ENCODE assay signal across 23 mouse cellular contexts in genomic region chr6:82116176-82116575, GRCm38 (mm10).
DNase-seq lines count a peak whose midpoint lies in the region; ATAC-seq and TF ChIP-seq lines count a peak whose summit lies in the region.
"Had no signal": no experiment of that assay in that cellular context is flagged by ENCODE, and none has a peak within 500 bp of the region (broad histone marks: within the 10 kb centered on the region; RNA-seq: fewer than 3 reads in every experiment).

No protein-coding gene starts in this region.

- no peak for TF ChIP-seq CTCF in lung, embryonic 14.5 days (IDR thresholded peaks at IDR 0.05; ENCODE audit: low read depth)
- no peak for TF ChIP-seq CTCF in lung, postnatal 0 days (IDR thresholded peaks at IDR 0.05)

- whole genome bisulfite sequencing in heart, embryonic 12.5 days: 5% methylated on average over 3 of the region's 3 CpGs
- 9% methylated on average over 3 of the region's 3 CpGs for WGBS in heart, embryonic 11.5 days (ENCODE audit: insufficient replicate concordance)
- WGBS in lung, embryonic 14.5 days: 51% methylated on average over 3 of the region's 3 CpGs
- 50% methylated on average over 3 of the region's 3 CpGs for WGBS in lung, postnatal 0 days
- 49% methylated on average over 3 of the region's 3 CpGs for WGBS in embryonic facial prominence, embryonic 13.5 days

- no peaks in the 10 kb centered on the region for H3K36me3 ChIP-seq in heart, embryonic 12.5 days
- no peaks in the 10 kb centered on the region for H3K36me3 ChIP-seq in heart, embryonic 11.5 days (ENCODE audit: control insufficient read depth, insufficient read depth, low read length)
- no peaks in the 10 kb centered on the region for H3K36me3 ChIP-seq in lung, embryonic 14.5 days (ENCODE audit: insufficient read depth)
- no peaks in the 10 kb centered on the region for H3K36me3 ChIP-seq in lung, postnatal 0 days (ENCODE audit: insufficient read depth, low read length)
- H3K36me3 ChIP-seq in embryonic facial prominence, embryonic 13.5 days: no peaks in the 10 kb centered on the region
- H3K36me3 ChIP-seq: forebrain, embryonic 10.5 days; heart, embryonic 13.5 days; hindbrain, embryonic 10.5 days; hindbrain, embryonic 13.5 days; intestine, embryonic 15.5 days had no signal

- H3K4me1 ChIP-seq in heart, embryonic 12.5 days (replicated peaks): peaks cover 22% of the 10 kb centered on the region
- H3K4me1 ChIP-seq in heart, embryonic 11.5 days (ENCODE audit: control insufficient read depth, insufficient read depth, low read length): peaks cover 6% of the 10 kb centered on the region; the same call in 1 of the 2 replicates
- peaks cover 15% of the 10 kb centered on the region; the same call in 1 of the 2 replicates for H3K4me1 ChIP-seq in lung, embryonic 14.5 days (ENCODE audit: insufficient read depth)
- H3K4me1 ChIP-seq in lung, postnatal 0 days (ENCODE audit: insufficient read depth, low read depth, low read length): no peaks in the 10 kb centered on the region; the same call in 1 of the 2 replicates
- H3K4me1 ChIP-seq in embryonic facial prominence, embryonic 13.5 days: peaks cover 40% of the 10 kb centered on the region
- H3K4me1 ChIP-seq: forebrain, embryonic 13.5 days; hindbrain, embryonic 13.5 days; intestine, embryonic 15.5 days had no signal

- H3K9ac ChIP-seq in heart, embryonic 12.5 days: no peak overlapping the region
- H3K9ac ChIP-seq in heart, embryonic 11.5 days (ENCODE audit: low read depth, low read length): no peak overlapping the region
- H3K9ac ChIP-seq in lung, embryonic 14.5 days: no peak overlapping the region
- H3K9ac ChIP-seq in lung, postnatal 0 days (replicated peaks; ENCODE audit: low read depth): no peak overlapping the region
- H3K9ac ChIP-seq in embryonic facial prominence, embryonic 13.5 days: no peak overlapping the region
- H3K9ac ChIP-seq: forebrain, embryonic 13.5 days; heart, embryonic 13.5 days; hindbrain, embryonic 13.5 days; intestine, embryonic 15.5 days had no signal

- H3K27me3 ChIP-seq in heart, embryonic 12.5 days (replicated peaks): peaks cover 17% of the 10 kb centered on the region
- H3K27me3 ChIP-seq in heart, embryonic 11.5 days (ENCODE audit: control insufficient read depth, insufficient read depth, low read length): peaks cover 2% of the 10 kb centered on the region
- H3K27me3 ChIP-seq in lung, embryonic 14.5 days (ENCODE audit: insufficient read depth, low read length): no peaks in the 10 kb centered on the region
- no peaks in the 10 kb centered on the region for H3K27me3 ChIP-seq in lung, postnatal 0 days (replicated peaks; ENCODE audit: insufficient read depth, low read length)
- no peaks in the 10 kb centered on the region for H3K27me3 ChIP-seq in embryonic facial prominence, embryonic 13.5 days
- H3K27me3 ChIP-seq: forebrain, embryonic 13.5 days; intestine, embryonic 15.5 days had no signal

- H3K4me2 ChIP-seq in heart, embryonic 12.5 days: no peak overlapping the region
- no peak overlapping the region for H3K4me2 ChIP-seq in heart, embryonic 11.5 days
- H3K4me2 ChIP-seq in lung, embryonic 14.5 days: no peak overlapping the region
- H3K4me2 ChIP-seq in lung, postnatal 0 days (replicated peaks; ENCODE audit: low read depth, low read length): no peak overlapping the region
- H3K4me2 ChIP-seq in embryonic facial prominence, embryonic 13.5 days: no peak overlapping the region
- H3K4me2 ChIP-seq: forebrain, embryonic 13.5 days; heart, embryonic 13.5 days; hindbrain, embryonic 13.5 days; intestine, embryonic 15.5 days had no signal

- TF ChIP-seq EP300 in lung, postnatal 0 days (IDR thresholded peaks at IDR 0.05): no peak

- ATAC-seq in heart, embryonic 12.5 days (ENCODE audit: insufficient number of reproducible peaks, low FRiP score): 0 out of 2 replicates have a peak, but pooled peaks have one; percentile 19
- ATAC-seq in heart, embryonic 11.5 days (replicated peaks; ENCODE audit: insufficient number of reproducible peaks, low FRiP score, low TSS enrichment): no peak
- no peak for ATAC-seq in lung, embryonic 14.5 days (ENCODE audit: insufficient read depth)
- no peak for ATAC-seq in lung, postnatal 0 days
- ATAC-seq in embryonic facial prominence, embryonic 13.5 days (ENCODE audit: insufficient number of reproducible peaks, insufficient read depth, low FRiP score, low TSS enrichment, low read depth): no peak
- ATAC-seq: activated CD4-positive, CD25-positive, alpha-beta regulatory T cell, adult 4 months; forebrain, embryonic 13.5 days; forebrain, embryonic 16.5 days; hindbrain, embryonic 16.5 days; intestine, embryonic 15.5 days had no signal

- H3K27ac ChIP-seq in heart, embryonic 12.5 days (ENCODE audit: poor library complexity, severe bottlenecking): no peak overlapping the region
- no peak overlapping the region for H3K27ac ChIP-seq in heart, embryonic 11.5 days (ENCODE audit: low read depth, low read length)
- peak overlapping the region; percentile 46; the same call in 1 of the 2 replicates for H3K27ac ChIP-seq in lung, embryonic 14.5 days (ENCODE audit: low read depth)
- no peak overlapping the region for H3K27ac ChIP-seq in lung, postnatal 0 days (ENCODE audit: low read length)
- peak overlapping the region; percentile 44 for H3K27ac ChIP-seq in embryonic facial prominence, embryonic 13.5 days
- H3K27ac ChIP-seq: forebrain, embryonic 10.5 days; forebrain, embryonic 13.5 days; heart, embryonic 13.5 days; hindbrain, embryonic 10.5 days; hindbrain, embryonic 13.5 days; intestine, embryonic 15.5 days had no signal

- no peaks in the 10 kb centered on the region for H3K9me3 ChIP-seq in heart, embryonic 12.5 days (replicated peaks)
- no peaks in the 10 kb centered on the region for H3K9me3 ChIP-seq in heart, embryonic 11.5 days (replicated peaks; ENCODE audit: control insufficient read depth, low read length)
- H3K9me3 ChIP-seq in lung, embryonic 14.5 days (ENCODE audit: low read depth, low read length): no peaks in the 10 kb centered on the region
- no peaks in the 10 kb centered on the region for H3K9me3 ChIP-seq in lung, postnatal 0 days (ENCODE audit: low read length)
- no peaks in the 10 kb centered on the region for H3K9me3 ChIP-seq in embryonic facial prominence, embryonic 13.5 days
- H3K9me3 ChIP-seq: forebrain, embryonic 10.5 days; forebrain, embryonic 13.5 days; heart, embryonic 13.5 days; hindbrain, embryonic 10.5 days; hindbrain, embryonic 13.5 days; intestine, embryonic 15.5 days had no signal

- no peak overlapping the region for H3K4me3 ChIP-seq in heart, embryonic 12.5 days
- H3K4me3 ChIP-seq in heart, embryonic 11.5 days (ENCODE audit: low read depth, low read length): no peak overlapping the region
- H3K4me3 ChIP-seq in lung, embryonic 14.5 days (ENCODE audit: low read depth, low read length): no peak overlapping the region
- H3K4me3 ChIP-seq in lung, postnatal 0 days (ENCODE audit: low read depth, low read length): no peak overlapping the region
- H3K4me3 ChIP-seq in embryonic facial prominence, embryonic 13.5 days: no peak overlapping the region
- H3K4me3 ChIP-seq: forebrain, embryonic 10.5 days; forebrain, embryonic 13.5 days; heart, embryonic 13.5 days; hindbrain, embryonic 10.5 days; hindbrain, embryonic 13.5 days; intestine, embryonic 15.5 days had no signal

- no peak for DNase-seq in lung, embryonic 14.5 days
- no peak for DNase-seq in lung, postnatal 0 days (ENCODE audit: low spot score)
- peak; percentile 52 for DNase-seq in 3T3-L1 (ENCODE audit: low read depth, low spot score)
- DNase-seq: adrenal gland, postnatal 10 days; adrenal gland, postnatal 36 days; cerebellum, adult 18-20 months; cerebellum, adult 9-10 months; cerebellum, postnatal 14 days; gastrocnemius, postnatal 10 days; gastrocnemius, postnatal 36 days; kidney, adult 11 months had no signal

Comparison
In these comparisons a context has a peak if more than half of its experiments do, and no peak if none do; other contexts are left out.
1. H3K27ac ChIP-seq: peak in lung, embryonic 14.5 days (single experiment) and embryonic facial prominence, embryonic 13.5 days (single experiment); none in heart, embryonic 12.5 days (single experiment), heart, embryonic 11.5 days (single experiment) and lung, postnatal 0 days (single experiment).